Mouse (Mus musculus) left cerebral cortex, adult 8-10 months (tissue): ENCODE results near the gene Olfr149. TPM values are rescaled to one million over a fixed set of nuclear protein-coding genes. Genes with fewer than 3 reads are reported as not detected.
"Not testable (repeated sequence)": the region's sequence is repeated elsewhere in the genome, so short reads cannot be mapped to it uniquely, and the experiment has no call there.

Source experiments
- DNase-seq, 2 experiments: peaks; one replicate each; pipeline ENCODE4 v3.0.0; 2022; ENCODE audit warnings: low spot score in 2 of 2
- total RNA-seq, 4 experiments: library from RNA; stranded (reverse); gene quantifications; 2 replicates each; pipeline ENCODE4 v1.2.4; 2022

Olfr149 gene
- not detected for total RNA-seq

- DNase-seq: no peak
Measured at GRCm38 (mm10) chr9:39707017-39707416, at the start of gene Olfr149. Gene Olfr149 (minus strand): TSS chr9:39707117.

- DNase-seq: no peak
Measured at GRCm38 (mm10) chr9:39746428-39746827, 39.5 kb upstream of the Olfr149 start.

GRCm38 (mm10) chr9:39745949-39746348 is 39.0 kb upstream of the Olfr149 start, which contains the start of gene Olfr967:
Gene Olfr967 (plus strand): TSS chr9:39746249.
- no peak for DNase-seq

GRCm38 (mm10) chr9:39740741-39741140 is 33.8 kb upstream of the Olfr149 start:
- DNase-seq: no peak

- DNase-seq: no peak
Measured at GRCm38 (mm10) chr9:39730678-39731077, 23.8 kb upstream of the Olfr149 start, which contains the start of gene Olfr150. Gene Olfr150 (plus strand): TSS chr9:39730978.

DNA sequence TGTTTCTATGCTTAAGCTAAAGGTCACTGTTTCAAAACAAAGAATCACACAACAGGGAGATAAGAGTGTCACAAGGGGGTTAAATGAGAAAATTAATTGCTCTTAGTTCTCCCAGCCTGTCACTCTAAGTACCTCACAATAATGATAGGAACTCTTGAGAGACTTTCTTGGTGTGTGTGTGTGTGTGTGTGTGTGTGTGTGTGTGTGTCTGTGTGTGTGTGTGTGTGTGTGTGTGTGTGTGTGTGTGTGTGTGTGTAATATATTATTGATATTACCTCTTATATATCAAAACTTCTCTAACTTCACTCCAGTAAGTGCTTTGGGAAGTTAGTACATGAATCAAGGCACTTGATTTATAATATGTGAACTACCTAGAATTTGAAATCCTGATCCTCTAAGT is 4.1 kb upstream of the Olfr149 start, which contains the start of gene Olfr965:
Olfr965 (plus strand) TSS at position 301 of the 400 bp plus-strand sequence.
- no peak for DNase-seq

DNA sequence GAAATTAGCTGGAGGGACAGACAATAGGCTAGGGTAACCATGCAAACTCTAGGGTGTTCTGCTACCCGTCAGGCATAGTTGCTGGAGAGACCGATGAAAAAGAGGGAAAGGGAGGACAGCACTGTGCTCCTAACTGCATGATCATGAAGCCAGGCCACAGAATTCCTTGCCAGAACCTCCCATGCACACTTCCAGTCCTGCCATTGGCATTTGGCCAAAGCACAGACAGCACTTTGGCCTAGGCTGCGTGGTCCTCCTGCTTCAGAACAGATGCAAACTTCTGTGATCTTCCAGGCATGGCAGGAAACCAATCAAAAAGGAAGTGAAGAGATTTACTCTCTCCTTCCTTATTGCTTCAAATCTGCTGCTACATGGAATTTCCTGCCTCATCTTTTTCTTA is 2.0 kb upstream of the Olfr149 start:
- DNase-seq: no peak

DNA sequence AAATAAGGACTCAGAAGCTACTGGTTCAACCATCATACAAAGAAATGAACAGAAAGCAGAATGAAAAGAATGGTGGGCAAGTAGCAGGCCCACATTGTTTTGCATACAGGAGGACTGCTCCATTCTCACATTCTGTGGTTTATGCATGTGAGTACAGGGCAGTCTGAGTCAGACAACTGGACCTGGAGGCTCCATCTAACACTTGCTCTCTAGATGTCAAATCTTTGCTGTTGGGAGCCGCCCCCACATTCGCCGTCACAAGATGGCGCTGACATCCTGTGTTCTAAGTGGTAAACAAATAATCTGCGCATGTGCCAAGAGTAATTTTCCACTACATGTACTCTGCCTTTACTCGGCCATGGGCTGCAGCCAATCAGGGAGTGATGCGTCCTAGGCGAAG is 5.8 kb downstream of the Olfr149 start:
- DNase-seq: not testable (repeated sequence)

GRCm38 (mm10) chr9:39679280-39679679 is 27.6 kb downstream of the Olfr149 start:
- DNase-seq: no peak

GRCm38 (mm10) chr9:39678557-39678956 is 28.4 kb downstream of the Olfr149 start:
- DNase-seq: no peak

- no peak for DNase-seq
Measured at GRCm38 (mm10) chr9:39674820-39675219, 32.1 kb downstream of the Olfr149 start.

DNA sequence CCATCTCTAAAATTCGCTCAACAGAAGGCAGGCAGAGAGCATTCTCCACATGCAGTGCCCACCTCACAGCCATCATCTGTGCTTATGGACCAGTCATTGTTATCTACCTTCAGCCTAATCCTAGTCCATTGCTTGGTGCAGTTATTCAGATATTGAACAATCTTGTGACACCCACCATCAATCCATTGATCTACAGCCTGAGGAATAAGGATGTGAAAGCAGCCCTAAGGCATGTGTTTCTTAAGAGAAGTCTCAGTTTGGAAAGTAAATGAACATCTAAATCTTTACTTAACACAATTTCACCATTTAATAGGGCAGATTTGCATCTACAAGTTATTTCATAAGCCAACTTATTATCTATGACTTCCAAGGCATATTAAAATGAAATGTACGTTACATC is 37.2 kb downstream of the Olfr149 start:
- no peak for DNase-seq

DNA sequence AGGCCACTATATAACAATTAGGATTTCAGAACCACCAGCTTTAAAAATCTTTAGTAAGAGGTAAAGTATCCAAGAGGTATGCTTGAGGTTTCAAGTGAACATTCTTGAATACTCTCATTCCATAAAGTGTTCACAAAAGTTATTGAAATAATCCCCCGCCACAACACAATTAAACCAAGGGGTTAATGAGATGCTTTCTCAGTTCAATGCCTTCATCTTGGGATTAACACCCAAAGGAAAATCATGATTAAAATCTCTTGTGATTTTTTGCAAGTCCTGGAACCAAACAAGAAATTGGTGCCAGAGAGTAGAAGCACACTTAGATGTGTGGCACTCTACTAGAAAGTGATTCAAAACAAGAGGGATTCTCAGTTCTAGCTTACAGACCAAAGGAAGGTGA is 40.0 kb downstream of the Olfr149 start, which contains the start of gene Olfr963:
Olfr963 (plus strand) TSS at position 301 of the 400 bp plus-strand sequence.
- DNase-seq: no peak

DNA sequence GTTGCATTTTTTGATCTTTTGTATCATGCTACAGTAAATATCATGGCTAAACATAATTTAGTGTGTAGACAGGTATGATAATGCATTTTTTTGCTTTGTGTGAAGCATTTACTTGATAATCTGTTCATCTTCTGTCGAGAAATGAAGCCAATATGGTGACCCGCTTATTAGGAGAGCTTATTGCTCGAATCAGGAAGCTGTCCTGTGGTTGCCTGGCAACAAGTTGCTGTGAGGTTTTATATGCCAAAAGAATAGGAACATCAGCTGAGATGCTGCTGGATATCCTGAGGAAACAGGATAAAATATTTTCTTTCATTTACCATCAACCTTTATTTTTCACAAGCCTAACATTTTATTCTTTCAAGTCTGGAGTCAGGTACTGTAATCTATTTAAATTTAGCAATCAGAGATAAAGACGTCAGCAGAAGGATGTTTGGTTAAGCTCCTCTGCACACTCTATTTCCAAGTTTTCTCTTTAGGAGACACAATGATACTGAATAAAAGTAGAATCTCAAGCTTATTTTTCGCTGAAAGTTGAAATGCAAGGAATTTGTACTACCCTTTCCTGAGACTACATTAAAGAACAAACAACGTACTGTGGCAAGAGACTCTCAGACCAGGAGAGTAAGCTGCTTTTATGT is 52.0 kb downstream of the Olfr149 start:
- no peak for DNase-seq

Other genes with a start within 250 kb of the Olfr149 start
- not detected for gene Olfr955, start 235.2 kb downstream of the Olfr149 start, total RNA-seq
- gene Olfr44, start 213.1 kb downstream of the Olfr149 start, total RNA-seq: not detected
- gene Olfr957, start 191.3 kb downstream of the Olfr149 start, total RNA-seq: not detected
- gene Olfr958, start 153.1 kb downstream of the Olfr149 start, total RNA-seq: not detected
- gene Olfr959, start 131.5 kb downstream of the Olfr149 start, total RNA-seq: not detected
- gene AW551984, start 102.7 kb downstream of the Olfr149 start, total RNA-seq: 1 to 10 TPM; 2.6 to 9.4 (median 6.5) TPM
- gene Olfr148, start 96.5 kb downstream of the Olfr149 start, total RNA-seq: not detected
- gene Olfr960, start 85.7 kb downstream of the Olfr149 start, total RNA-seq: not detected
- not detected for gene Olfr961, start 62.0 kb downstream of the Olfr149 start, total RNA-seq
- gene Olfr963, start 39.9 kb downstream of the Olfr149 start, total RNA-seq: not detected
- not detected for gene Olfr965, start 4.2 kb upstream of the Olfr149 start, total RNA-seq
- not detected for gene Olfr150, start 23.9 kb upstream of the Olfr149 start, total RNA-seq
- under 1 TPM in 1 of 4 experiments, not detected in 3; 0.30 TPM for gene Olfr967, start 39.1 kb upstream of the Olfr149 start, total RNA-seq
- not detected for gene Olfr968, start 76.1 kb upstream of the Olfr149 start, total RNA-seq
- gene Olfr969, start 83.8 kb upstream of the Olfr149 start, total RNA-seq: not detected
- gene Olfr970, start 101.7 kb upstream of the Olfr149 start, total RNA-seq: not detected
- gene Olfr971, start 129.8 kb upstream of the Olfr149 start, total RNA-seq: not detected
- gene Olfr972, start 159.3 kb upstream of the Olfr149 start, total RNA-seq: not detected
- gene Olfr229, start 200.2 kb upstream of the Olfr149 start, total RNA-seq: not detected
- gene Olfr974, start 230.4 kb upstream of the Olfr149 start, total RNA-seq: not detected
- not detected for gene Olfr975, start 244.9 kb upstream of the Olfr149 start, total RNA-seq